Mouse (Mus musculus) liver, embryonic 13.5 days (tissue): Measurements from ENCODE around the gene Npnt. TPM values are rescaled to one million over a fixed set of nuclear protein-coding genes. Genes with fewer than 3 reads are reported as not detected.

Experiments used
- ATAC-seq: fragments of 200-750 bp; cut with Nextera tagmentation; 2 replicates; pipeline ENCODE4 v1.8.0; 2017; ENCODE audit warnings: low read depth, mild to moderate bottlenecking, moderate number of reproducible peaks, moderate library complexity
- DNase-seq: peaks from one replicate; pipeline ENCODE4 v3.0.0; 2022
- H3K27ac ChIP-seq: fragments of 300-500 bp; sonication (generic); 2 replicates; pipeline ENCODE4 v1.5.1; 2015; ENCODE audit warnings: moderate library complexity, mild to moderate bottlenecking, inconsistent platforms
- H3K27me3 ChIP-seq: fragments of 300-500 bp; sonication (generic); 2 replicates; pipeline ENCODE4 v1.6.1; 2015; ENCODE audit warnings: mild to moderate bottlenecking, inconsistent platforms
- H3K36me3 ChIP-seq: fragments of 300-500 bp; sonication (generic); 2 replicates; pipeline ENCODE4 v1.6.1; 2015; ENCODE audit warnings: mild to moderate bottlenecking, inconsistent platforms
- H3K4me1 ChIP-seq: fragments of 300-500 bp; sonication (generic); replicated peaks from 2 replicates; pipeline ENCODE4 v1.6.1; 2015; ENCODE audit warnings: inconsistent platforms
- H3K4me2 ChIP-seq: fragments of 300-500 bp; sonication (generic); 2 replicates; pipeline ENCODE4 v1.6.1; 2015; ENCODE audit warnings: inconsistent platforms, mild to moderate bottlenecking, moderate library complexity
- H3K4me3 ChIP-seq: fragments of 300-500 bp; sonication (generic); replicated peaks from 2 replicates; pipeline ENCODE4 v1.5.1; 2015; ENCODE audit warnings: mild to moderate bottlenecking, inconsistent platforms
- H3K9ac ChIP-seq: fragments of 300-500 bp; sonication (generic); 2 replicates; pipeline ENCODE4 v1.6.1; 2015; ENCODE audit warnings: mild to moderate bottlenecking, inconsistent platforms
- H3K9me3 ChIP-seq: fragments of 300-500 bp; sonication (generic); replicated peaks from 2 replicates; pipeline ENCODE4 v1.6.1; 2016; ENCODE audit warnings: inconsistent platforms
- WGBS: fragments of 180-500 bp; shearing (Covaris S2); methylation state at CpG from one replicate; pipeline ENCODE4 v1.1.7; 2015; ENCODE audit not compliant: insufficient replicate concordance; 5-methylcytosine and 5-hydroxymethylcytosine counted together
- polyA plus RNA-seq: library from polyadenylated mRNA; unstranded; fragments of >200 nt; fragmentation: Nextera tagmentation; extraction: Ambion mirVana; gene quantifications from 2 replicates; pipeline ENCODE4 v1.2.1, GENCODE M21; 2015

The Npnt gene
- polyA plus RNA-seq, 1 experiment from 2014 or later: 2.0 TPM

- no peak overlapping the region for H3K4me2 ChIP-seq
- DNase-seq: no peak
- H3K27me3 ChIP-seq: 0 out of 2 replicates have a peak, but pooled peaks cover 3% of the 10 kb centered on the region
- no peak overlapping the region for H3K4me3 ChIP-seq
- WGBS: 50% methylated on average over 2 of the region's 2 CpGs
- H3K9me3 ChIP-seq: no peaks in the 10 kb centered on the region
- ATAC-seq: no peak
- H3K36me3 ChIP-seq: no peaks in the 10 kb centered on the region
- no peak overlapping the region for H3K27ac ChIP-seq
- H3K9ac ChIP-seq: no peak overlapping the region
- H3K4me1 ChIP-seq: no peaks in the 10 kb centered on the region
These were observed 81.3 kb downstream of the Npnt start for GRCm38 (mm10) chr3:132868838-132869237.

GRCm38 (mm10) chr3:132866984-132867383 lies 83.1 kb downstream of the Npnt start:
- H3K4me1 ChIP-seq: no peaks in the 10 kb centered on the region
- no peak overlapping the region for H3K4me2 ChIP-seq
- ATAC-seq (no peak), DNase-seq (no peak)
- no peak overlapping the region for H3K4me3 ChIP-seq
- H3K36me3 ChIP-seq: no peaks in the 10 kb centered on the region
- H3K27ac ChIP-seq: no peak overlapping the region
- H3K27me3 ChIP-seq: 0 out of 2 replicates have a peak, but pooled peaks cover 3% of the 10 kb centered on the region
- WGBS: 54% methylated on average over 3 of the region's 3 CpGs
- no peak overlapping the region for H3K9ac ChIP-seq
- no peaks in the 10 kb centered on the region for H3K9me3 ChIP-seq

DNA sequence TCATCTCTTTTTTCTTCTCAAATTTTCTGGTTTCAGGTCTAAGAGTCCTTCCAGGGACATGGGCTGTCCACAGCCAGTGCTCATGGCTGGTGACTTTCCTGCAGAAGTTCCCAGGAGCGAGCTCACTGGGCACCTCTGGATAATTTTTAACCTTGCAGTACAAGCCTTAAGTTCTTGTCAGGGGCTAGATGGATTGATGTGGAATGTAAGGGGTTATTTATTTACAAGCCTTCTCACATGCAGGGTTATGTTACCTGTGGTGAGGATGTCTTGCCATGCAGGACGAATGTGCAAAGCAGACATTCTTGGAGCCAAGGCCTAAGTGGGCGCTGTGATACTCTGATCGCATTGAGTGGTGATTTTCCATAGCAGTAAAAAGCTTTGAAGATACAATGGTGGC lies 84.5 kb downstream of the Npnt start:
- Histone ChIP-seq H3K27ac (no peak overlapping the region), H3K27me3 (0 out of 2 replicates have a peak, but pooled peaks cover 3% of the 10 kb centered on the region), H3K4me2 (no peak overlapping the region), H3K4me1 (peaks cover under 1% of the 10 kb centered on the region; the same call in 1 of the 2 replicates), H3K9ac (no peak overlapping the region), H3K9me3 (no peaks in the 10 kb centered on the region), H3K36me3 (no peaks in the 10 kb centered on the region), H3K4me3 (no peak overlapping the region)
- WGBS: 67% methylated on average over 4 of the region's 4 CpGs
- ATAC-seq: no peak
- DNase-seq: no peak

DNA sequence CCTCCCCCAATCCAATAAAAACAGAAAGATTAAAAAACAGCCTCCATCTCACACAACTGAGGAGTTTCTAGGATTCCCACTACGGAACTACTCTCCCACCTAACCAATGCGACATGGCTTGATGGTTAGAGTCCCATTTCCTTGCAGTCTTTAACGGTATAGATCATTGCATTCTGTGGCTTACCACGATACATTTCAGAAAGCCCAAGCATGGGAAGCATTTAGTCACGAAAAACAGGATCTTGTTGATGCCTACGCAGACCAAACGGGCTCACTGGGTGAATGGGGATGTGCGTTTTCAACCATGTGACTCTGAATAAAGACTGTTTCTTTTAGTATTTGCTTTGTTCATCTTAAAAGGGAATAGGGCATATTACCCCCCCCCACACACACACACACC lies 85.1 kb downstream of the Npnt start:
- H3K36me3 ChIP-seq: no peaks in the 10 kb centered on the region
- no peak overlapping the region for H3K4me2 ChIP-seq
- no peak overlapping the region for H3K4me3 ChIP-seq
- 0 out of 2 replicates have a peak, but pooled peaks cover 3% of the 10 kb centered on the region for H3K27me3 ChIP-seq
- no peak overlapping the region for H3K9ac ChIP-seq
- H3K27ac ChIP-seq: no peak overlapping the region
- no peak for ATAC-seq
- peaks cover 7% of the 10 kb centered on the region; the same call in 1 of the 2 replicates for H3K4me1 ChIP-seq
- WGBS: 27% methylated on average over 8 of the region's 8 CpGs
- no peak for DNase-seq
- H3K9me3 ChIP-seq: no peaks in the 10 kb centered on the region

DNA sequence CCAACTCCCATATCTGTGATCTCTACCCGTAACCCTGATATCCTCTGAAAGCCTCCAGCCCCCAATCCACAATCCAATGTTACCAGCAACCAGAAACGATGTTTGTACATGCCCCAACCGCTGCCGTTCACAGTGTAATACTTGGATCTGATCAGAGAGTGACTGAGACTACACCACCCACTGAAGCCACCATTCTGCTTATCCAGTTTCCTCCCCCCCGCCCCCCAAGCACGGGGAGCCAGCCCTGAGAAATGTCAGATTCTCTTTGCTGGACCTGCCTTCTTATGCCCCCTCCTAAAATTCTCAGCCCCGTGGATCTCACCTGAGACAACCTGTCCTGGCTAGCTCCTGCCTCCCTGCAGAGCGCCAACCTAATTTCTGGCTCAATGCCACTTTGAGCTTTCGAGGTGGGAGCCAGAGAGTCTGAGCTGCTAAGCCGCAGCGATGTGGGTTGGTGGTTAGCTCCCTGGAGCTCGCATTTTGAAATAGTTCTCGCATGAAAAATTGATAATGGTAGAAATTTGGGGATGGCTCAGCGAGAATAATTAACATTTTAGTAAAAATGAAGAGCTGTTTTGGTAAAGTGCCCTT lies 85.7 kb downstream of the Npnt start:
- Histone ChIP-seq H3K27me3 (0 out of 2 replicates have a peak, but pooled peaks cover 3% of the 10 kb centered on the region), H3K4me3 (no peak overlapping the region), H3K4me1 (peaks cover 10% of the 10 kb centered on the region; the same call in 1 of the 2 replicates), H3K9ac (no peak overlapping the region), H3K27ac (no peak overlapping the region), H3K36me3 (no peaks in the 10 kb centered on the region), H3K4me2 (no peak overlapping the region), H3K9me3 (no peaks in the 10 kb centered on the region)
- DNase-seq (no peak), ATAC-seq (no peak)
- WGBS: 58% methylated on average over 14 of the region's 14 CpGs

- DNase-seq: no peak
- peaks cover 10% of the 10 kb centered on the region; the same call in 1 of the 2 replicates for H3K4me1 ChIP-seq
- H3K27ac ChIP-seq: no peak overlapping the region
- H3K9me3 ChIP-seq: no peaks in the 10 kb centered on the region
- 65% methylated on average over 13 of the region's 13 CpGs for whole genome bisulfite sequencing
- no peak overlapping the region for H3K9ac ChIP-seq
- H3K4me2 ChIP-seq: no peak overlapping the region
- ATAC-seq: no peak
- H3K4me3 ChIP-seq: no peak overlapping the region
- 0 out of 2 replicates have a peak, but pooled peaks cover 3% of the 10 kb centered on the region for H3K27me3 ChIP-seq
- no peaks in the 10 kb centered on the region for H3K36me3 ChIP-seq
These were observed 86.2 kb downstream of the Npnt start for GRCm38 (mm10) chr3:132863843-132864242.

GRCm38 (mm10) chr3:132860796-132861195 lies 89.3 kb downstream of the Npnt start:
- Histone ChIP-seq H3K4me3 (no peak overlapping the region), H3K4me1 (peaks cover 10% of the 10 kb centered on the region; the same call in 1 of the 2 replicates), H3K4me2 (no peak overlapping the region), H3K9ac (no peak overlapping the region), H3K9me3 (no peaks in the 10 kb centered on the region), H3K27ac (no peak overlapping the region), H3K36me3 (no peaks in the 10 kb centered on the region), H3K27me3 (0 out of 2 replicates have a peak, but pooled peaks cover 3% of the 10 kb centered on the region)
- DNase-seq (no peak), ATAC-seq (peak; percentile 30; the same call in 1 of the 2 replicates)
- 64% methylated on average over 8 of the region's 8 CpGs for WGBS

GRCm38 (mm10) chr3:132859573-132859972 lies 90.5 kb downstream of the Npnt start:
- Histone ChIP-seq H3K27me3 (no peaks in the 10 kb centered on the region), H3K27ac (no peak overlapping the region), H3K4me1 (peaks cover 10% of the 10 kb centered on the region; the same call in 1 of the 2 replicates), H3K4me2 (no peak overlapping the region), H3K9ac (no peak overlapping the region), H3K36me3 (no peaks in the 10 kb centered on the region), H3K9me3 (no peaks in the 10 kb centered on the region), H3K4me3 (no peak overlapping the region)
- ATAC-seq: no peak
- DNase-seq: no peak
- WGBS: 41% methylated on average over 7 of the region's 7 CpGs

GRCm38 (mm10) chr3:132858849-132859248 lies 91.2 kb downstream of the Npnt start:
- Histone ChIP-seq H3K9me3 (no peaks in the 10 kb centered on the region), H3K4me3 (no peak overlapping the region), H3K27me3 (no peaks in the 10 kb centered on the region), H3K4me2 (peak overlapping the region; percentile 13; the same call in 1 of the 2 replicates), H3K9ac (no peak overlapping the region), H3K4me1 (peaks cover 10% of the 10 kb centered on the region; the same call in 1 of the 2 replicates), H3K36me3 (no peaks in the 10 kb centered on the region), H3K27ac (no peak overlapping the region)
- ATAC-seq (no peak), DNase-seq (no peak)
- 36% methylated on average over 11 of the region's 11 CpGs for WGBS

GRCm38 (mm10) chr3:132856651-132857050 lies 93.4 kb downstream of the Npnt start:
- no peak for ATAC-seq
- Histone ChIP-seq H3K27me3 (no peaks in the 10 kb centered on the region), H3K36me3 (no peaks in the 10 kb centered on the region), H3K4me2 (no peak overlapping the region), H3K9ac (no peak overlapping the region), H3K9me3 (no peaks in the 10 kb centered on the region), H3K4me1 (peaks cover 10% of the 10 kb centered on the region; the same call in 1 of the 2 replicates), H3K4me3 (no peak overlapping the region), H3K27ac (no peak overlapping the region)
- DNase-seq: no peak
- WGBS: 30% methylated on average over 6 of the region's 6 CpGs

GRCm38 (mm10) chr3:132855458-132856212 lies 94.5 kb downstream of the Npnt start:
- no peak overlapping the region for H3K9ac ChIP-seq
- H3K27me3 ChIP-seq: no peaks in the 10 kb centered on the region
- H3K9me3 ChIP-seq: no peaks in the 10 kb centered on the region
- H3K4me3 ChIP-seq: no peak overlapping the region
- H3K36me3 ChIP-seq: no peaks in the 10 kb centered on the region
- WGBS: 49% methylated on average over 9 of the region's 9 CpGs
- no peak overlapping the region for H3K4me2 ChIP-seq
- ATAC-seq (no peak), DNase-seq (no peak)
- no peak overlapping the region for H3K27ac ChIP-seq
- H3K4me1 ChIP-seq: peaks cover 10% of the 10 kb centered on the region; the same call in 1 of the 2 replicates
